Mouse (Mus musculus) kidney, postnatal 10 days (tissue): ENCODE results near the gene Spef1.
"Not testable (repeated sequence)": the region's sequence is repeated elsewhere in the genome, so short reads cannot be mapped to it uniquely, and the experiment has no call there.

ENCODE experiments used
- DNase-seq: peaks from one replicate; pipeline ENCODE4 v3.0.0; 2021; ENCODE audit warnings: mixed read lengths

The Spef1 gene

GRCm38 (mm10) chr2:131186771-131187601 lies at the start of gene Spef1, which contains the start of gene Cdc25b:
Spef1 (minus strand) TSS chr2:131187282.
Cdc25b (plus strand) TSS chr2:131186949.
- DNase-seq: peak; percentile 92

DNA sequence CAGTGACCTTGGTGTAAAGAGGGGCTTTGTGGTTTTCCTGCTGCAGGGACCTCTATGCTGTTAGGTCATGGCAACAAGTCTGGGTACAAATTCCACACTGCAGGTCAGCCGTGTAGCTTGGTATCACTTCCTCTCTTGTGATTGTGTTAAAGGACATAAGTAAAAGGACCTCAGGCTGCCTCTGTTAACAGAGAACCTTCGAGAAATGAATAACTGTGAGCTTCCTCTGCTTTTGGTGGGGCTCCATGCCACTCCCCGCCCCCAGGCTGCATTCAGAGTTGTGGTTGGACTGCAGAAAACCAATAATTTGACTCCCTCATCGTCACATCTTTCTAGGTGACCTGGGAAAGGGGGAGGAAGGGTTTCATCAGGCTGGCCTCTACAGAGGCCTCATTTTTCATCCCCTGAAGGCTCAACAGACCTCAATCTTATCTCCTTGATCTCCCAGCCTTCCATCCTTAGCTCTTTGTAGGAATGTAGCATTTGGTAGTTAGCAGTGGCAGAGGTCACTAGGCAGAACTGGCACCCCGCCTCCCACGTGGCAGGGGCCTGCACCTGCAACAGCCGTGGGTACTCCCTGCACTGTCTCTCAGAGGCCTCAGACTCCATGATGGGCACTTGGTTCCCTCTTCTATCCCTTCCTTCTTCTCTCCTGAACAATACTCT lies 48.0 kb upstream of the Spef1 start:
- DNase-seq: peak; percentile 43

GRCm38 (mm10) chr2:131234127-131234650 lies 47.1 kb upstream of the Spef1 start:
- DNase-seq: peak; percentile 59

GRCm38 (mm10) chr2:131233307-131234126 lies 46.4 kb upstream of the Spef1 start, which contains the start of gene Mavs:
Mavs (plus strand) TSS chr2:131234063.
- DNase-seq: peak; percentile 98

DNA sequence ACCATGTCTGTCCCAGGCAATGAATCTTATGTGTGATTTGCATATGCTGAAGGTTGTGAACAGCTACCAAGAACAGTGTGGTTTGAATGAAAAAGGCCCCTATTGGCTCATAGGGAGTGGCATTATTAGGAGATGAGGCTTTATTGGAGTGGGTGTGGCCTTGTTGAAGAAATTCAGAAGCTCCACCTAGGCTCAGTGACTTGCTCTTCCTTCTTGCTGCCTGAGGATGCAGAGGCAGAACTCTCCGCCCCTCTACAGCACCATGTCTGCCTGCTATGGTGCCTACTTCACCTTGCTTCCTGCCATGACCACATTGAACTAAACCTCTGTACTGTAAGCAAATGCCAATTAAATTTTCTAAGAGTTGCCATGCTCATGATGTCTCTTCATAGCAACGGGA lies 45.5 kb upstream of the Spef1 start:
- no peak for DNase-seq

DNA sequence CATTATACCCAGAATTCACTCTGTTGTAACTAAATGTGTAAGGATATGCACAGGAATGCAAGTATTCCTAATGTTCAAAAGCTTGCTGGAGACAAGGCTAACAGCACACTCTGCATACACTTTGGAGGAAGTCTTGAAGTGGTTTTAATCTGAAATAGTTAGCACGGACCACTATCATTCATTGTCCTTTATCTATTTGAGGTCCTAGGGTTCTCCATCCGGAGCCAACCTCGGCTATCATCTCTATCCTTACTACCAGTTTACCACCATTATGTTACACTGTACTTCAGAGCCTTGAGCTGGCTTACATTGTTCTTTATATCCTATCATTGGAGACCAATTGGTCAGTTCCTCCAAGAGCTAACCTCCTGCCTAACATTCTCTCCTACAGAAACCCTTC lies 40.2 kb upstream of the Spef1 start:
- DNase-seq: no peak

- DNase-seq: not testable (repeated sequence)
Observed at GRCm38 (mm10) chr2:131226669-131227068, 39.6 kb upstream of the Spef1 start.

DNA sequence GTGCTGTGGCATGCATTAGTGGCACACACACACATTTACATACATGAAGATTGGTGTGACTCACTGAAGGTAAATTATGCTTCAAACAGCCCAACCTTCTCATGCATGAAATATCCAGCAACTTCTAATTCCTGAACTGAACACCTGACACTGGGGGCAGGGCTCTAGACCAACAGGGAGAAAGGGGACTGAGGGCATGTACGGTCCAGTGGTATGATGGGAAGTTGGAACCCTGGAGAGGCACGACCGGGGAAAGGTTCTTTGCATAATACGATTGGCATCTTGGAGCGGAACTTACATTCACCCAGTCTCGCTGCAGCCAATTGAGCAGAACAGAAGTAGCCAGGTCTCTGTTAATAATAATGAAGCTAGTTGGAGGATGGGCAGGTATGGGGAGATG lies 38.1 kb upstream of the Spef1 start:
- DNase-seq: peak; percentile 63

DNA sequence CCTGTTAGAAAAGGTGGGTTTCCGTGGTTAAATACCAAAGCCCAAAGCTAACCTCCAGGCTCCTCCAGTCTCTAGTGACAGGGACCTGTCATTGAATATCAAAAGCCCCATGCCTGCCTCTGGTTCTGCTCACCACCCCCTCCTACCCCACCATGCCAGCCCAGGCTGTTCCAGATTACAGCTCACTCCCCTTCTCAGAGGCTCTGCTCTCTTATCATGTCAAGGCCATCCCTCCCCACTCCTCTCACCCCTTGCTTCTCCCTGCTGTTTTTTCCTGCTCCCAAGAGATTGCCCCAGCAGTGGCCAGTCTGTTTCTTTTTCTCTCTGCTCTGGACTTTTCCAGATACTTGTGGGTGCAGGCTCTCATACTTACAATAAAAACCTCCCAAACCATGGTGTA lies 36.5 kb upstream of the Spef1 start:
- DNase-seq: no peak

DNA sequence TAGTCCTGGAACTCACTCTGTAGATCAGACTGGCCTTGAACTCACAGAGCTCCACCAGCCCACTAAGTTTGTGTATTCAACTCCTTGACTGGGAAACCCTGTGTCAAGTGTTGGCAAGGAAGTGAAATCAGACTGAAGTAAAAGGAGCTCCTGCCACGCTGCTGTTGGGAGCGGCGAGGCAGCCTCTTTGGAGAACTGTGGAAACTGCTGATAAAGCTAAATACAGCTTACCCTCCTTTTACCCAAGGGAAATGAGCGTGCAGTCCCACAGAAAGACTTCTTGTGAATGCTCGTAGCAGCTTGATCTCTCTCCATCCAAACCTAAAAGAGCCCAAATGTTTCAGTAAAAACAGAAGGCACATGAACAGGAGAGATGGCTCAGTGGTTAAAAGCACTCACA lies 35.5 kb upstream of the Spef1 start:
- no peak for DNase-seq

GRCm38 (mm10) chr2:131221853-131222515 lies 34.9 kb upstream of the Spef1 start:
- DNase-seq: no peak

- no peak for DNase-seq
Observed at GRCm38 (mm10) chr2:131220030-131220429, 32.9 kb upstream of the Spef1 start.

GRCm38 (mm10) chr2:131215941-131216858 lies 29.1 kb upstream of the Spef1 start:
- no peak for DNase-seq

DNA sequence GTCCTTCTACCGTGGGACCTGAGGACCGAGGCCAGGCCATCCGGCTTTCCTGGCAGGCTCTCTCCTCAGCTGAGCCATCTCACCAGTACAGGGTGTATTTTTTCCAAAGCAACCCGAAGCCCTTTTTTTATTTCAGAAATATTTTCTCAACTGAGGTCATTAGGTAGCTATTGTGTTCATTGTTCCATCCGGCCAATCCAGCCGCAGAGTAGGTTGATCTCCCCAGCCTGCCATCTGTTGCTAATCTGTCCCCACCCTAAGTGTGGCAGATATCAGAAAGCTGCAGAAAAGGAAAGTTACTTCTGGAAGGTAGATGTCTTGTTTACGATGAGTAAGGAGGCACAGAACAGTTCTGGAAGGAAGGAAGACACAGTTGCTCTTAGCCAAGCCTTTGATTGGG lies 26.7 kb upstream of the Spef1 start:
- no peak for DNase-seq

- DNase-seq: no peak
Observed at GRCm38 (mm10) chr2:131211026-131211615, 24.0 kb upstream of the Spef1 start.

- DNase-seq: peak; percentile 98
Observed at GRCm38 (mm10) chr2:131209969-131210792, 23.1 kb upstream of the Spef1 start.

GRCm38 (mm10) chr2:131209125-131209795 lies 22.2 kb upstream of the Spef1 start:
- DNase-seq: no peak

DNA sequence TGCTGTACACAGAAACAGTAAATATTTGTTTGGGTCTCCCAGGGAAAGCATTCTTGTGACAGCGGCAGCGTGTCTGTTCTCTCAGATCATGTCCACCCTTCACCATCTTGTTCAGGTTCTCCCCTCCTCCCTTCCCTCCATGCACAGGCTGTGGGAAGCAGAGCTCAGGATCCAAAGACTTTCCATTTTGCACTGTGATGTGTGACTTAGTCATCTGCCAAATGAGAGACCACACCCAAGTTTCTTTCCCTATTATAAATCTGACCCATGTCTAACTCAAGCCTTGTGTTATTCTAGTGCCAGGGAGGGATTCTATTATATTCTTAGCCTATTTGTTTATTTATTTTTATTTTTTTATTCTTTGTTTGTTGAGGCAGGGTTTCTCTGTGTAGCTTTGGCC lies 21.3 kb upstream of the Spef1 start:
- no peak for DNase-seq

DNA sequence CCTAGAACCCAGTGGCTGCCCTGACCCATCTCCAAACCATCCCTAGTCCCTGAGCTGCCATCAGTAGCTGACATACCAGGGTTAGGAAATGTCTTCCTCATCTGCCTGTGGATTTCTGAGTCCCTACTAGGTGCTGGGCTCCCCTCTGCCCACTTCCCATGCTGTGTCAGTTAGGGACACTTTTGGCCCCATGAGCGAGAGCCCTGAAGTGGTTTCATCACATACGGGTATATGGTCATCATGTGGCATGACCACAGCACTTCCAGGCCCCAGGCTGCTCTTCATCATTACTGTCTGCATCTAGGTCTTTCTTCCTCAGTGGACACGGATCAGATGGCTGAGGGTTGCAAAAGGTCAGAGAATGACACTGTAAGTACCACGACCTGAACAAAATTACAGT lies 19.7 kb upstream of the Spef1 start, which contains the start of gene Ap5s1:
Gene Ap5s1, plus strand, starts transcription at position 301 of the 400 bp plus-strand sequence.
- no peak for DNase-seq
